Mouse (Mus musculus): ENCODE measurements around the gene Tmem132d. TPM values are rescaled to one million over a fixed set of nuclear protein-coding genes. Genes with fewer than 3 reads are reported as not detected.
"Not testable (repeated sequence)": the region's sequence is repeated elsewhere in the genome, so short reads cannot be mapped to it uniquely, and the experiment has no call there.

The Tmem132d gene
- polyA plus RNA-seq, 1 experiment: 0.05 TPM

- no peak for DNase-seq (ENCODE audit: low read depth, low spot score)
- 80% methylated on average over 3 of the region's 3 CpGs for WGBS
Measured at GRCm38 (mm10) chr5:127965700-127966099, 467.2 kb downstream of the Tmem132d start.

- WGBS: 89% methylated on average over 4 of the region's 4 CpGs
- DNase-seq (ENCODE audit: low read depth, low spot score): no peak
Measured at GRCm38 (mm10) chr5:127962656-127963055, 470.2 kb downstream of the Tmem132d start.

GRCm38 (mm10) chr5:127956511-127957097 is 476.3 kb downstream of the Tmem132d start:
- WGBS: 57% methylated on average over 17 of the region's 17 CpGs
- no peak for DNase-seq (ENCODE audit: low read depth, low spot score)

- 67% methylated on average over 16 of the region's 16 CpGs for WGBS
Measured at GRCm38 (mm10) chr5:127954231-127954790, 478.6 kb downstream of the Tmem132d start.

DNA sequence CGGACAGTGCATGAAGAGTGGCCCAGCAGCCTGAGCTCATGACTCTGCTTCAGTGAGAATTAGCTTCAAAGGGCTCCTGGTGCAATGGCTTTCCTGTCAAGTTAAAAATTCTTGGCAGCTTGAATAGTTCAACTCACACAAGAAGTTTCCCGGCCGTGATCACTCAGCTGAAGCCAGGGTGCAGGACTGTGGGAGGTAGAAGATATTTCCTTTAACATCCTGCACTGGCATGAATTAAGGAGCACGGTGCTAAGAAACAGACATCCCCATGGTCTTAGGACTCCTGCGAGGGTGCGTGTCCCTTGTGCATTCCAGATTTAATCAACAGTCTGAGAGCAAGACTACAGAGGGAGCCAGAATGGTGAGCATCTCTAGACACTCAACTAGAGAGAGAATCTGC is 480.1 kb downstream of the Tmem132d start:
- 75% methylated on average over 6 of the region's 6 CpGs for WGBS
- no peak for DNase-seq (ENCODE audit: low read depth, low spot score)

More at GRCm38 (mm10) chr5:127954231-127954790, 478.6 kb downstream of the Tmem132d start:
- DNase-seq (ENCODE audit: low read depth, low spot score): no peak

GRCm38 (mm10) chr5:127950574-127950973 is 482.3 kb downstream of the Tmem132d start:
- WGBS: 39% methylated on average over 4 of the region's 4 CpGs

GRCm38 (mm10) chr5:127947275-127947674 is 485.6 kb downstream of the Tmem132d start:
- WGBS: 23% methylated on average over 8 of the region's 8 CpGs

More at GRCm38 (mm10) chr5:127950574-127950973, 482.3 kb downstream of the Tmem132d start:
- no peak for DNase-seq (ENCODE audit: low read depth, low spot score)

DNA sequence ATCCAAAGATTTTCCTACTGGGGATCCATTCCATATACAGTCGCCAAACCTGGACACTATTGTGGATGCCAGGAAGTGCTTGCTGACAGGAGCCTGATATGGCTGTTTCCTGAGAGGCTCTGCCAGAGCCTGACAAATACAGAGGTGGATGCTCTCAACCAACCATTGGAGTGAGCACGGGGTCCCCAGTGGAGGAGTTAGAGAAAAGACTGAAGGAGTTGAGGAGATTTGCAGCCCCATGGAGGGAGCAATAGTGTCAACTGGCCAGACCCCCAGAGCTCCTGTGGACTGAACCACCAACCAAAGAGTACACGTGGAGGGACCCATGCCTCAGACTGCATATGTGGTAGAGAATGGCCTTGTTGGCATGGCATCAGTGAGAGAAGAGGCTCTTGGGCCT is 490.7 kb downstream of the Tmem132d start:
- not testable (repeated sequence) for DNase-seq (ENCODE audit: low read depth, low spot score)
- WGBS: 76% methylated on average over 3 of the region's 3 CpGs

More at GRCm38 (mm10) chr5:127947275-127947674, 485.6 kb downstream of the Tmem132d start:
- DNase-seq (ENCODE audit: low read depth, low spot score): no peak

DNA sequence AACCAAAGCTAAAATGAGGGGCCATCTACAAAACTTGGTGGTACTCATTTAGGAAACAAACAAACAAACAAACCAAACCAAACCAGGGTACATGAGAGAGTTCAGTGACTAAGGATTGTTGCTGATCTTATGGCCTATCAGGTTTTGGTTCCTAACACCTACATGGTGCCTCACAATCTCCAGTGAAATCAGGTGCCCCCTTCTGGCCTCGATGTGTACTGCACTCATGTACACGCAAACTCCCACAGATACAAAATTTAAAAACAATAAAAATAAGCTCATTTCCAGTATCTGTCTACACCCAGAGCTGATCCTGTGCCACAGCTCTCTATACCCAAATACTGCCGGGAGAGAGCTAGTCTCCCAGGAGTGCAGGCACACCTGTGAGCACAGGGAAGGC is 495.0 kb downstream of the Tmem132d start:
- WGBS: 84% methylated on average over 3 of the region's 3 CpGs
- DNase-seq (ENCODE audit: low read depth, low spot score): no peak

- no peak for DNase-seq (ENCODE audit: low read depth, low spot score)
- WGBS: 85% methylated on average over 14 of the region's 14 CpGs
Measured at GRCm38 (mm10) chr5:127929687-127930086, 503.2 kb downstream of the Tmem132d start.

GRCm38 (mm10) chr5:127926686-127927085 is 506.2 kb downstream of the Tmem132d start:
- 50% methylated on average over 2 of the region's 2 CpGs for WGBS
- DNase-seq (ENCODE audit: low read depth, low spot score): no peak

- DNase-seq (ENCODE audit: low read depth, low spot score): no peak
- 72% methylated on average over 3 of the region's 3 CpGs for WGBS
Measured at GRCm38 (mm10) chr5:127924106-127924505, 508.8 kb downstream of the Tmem132d start.

- DNase-seq (ENCODE audit: low read depth, low spot score): no peak
- WGBS: 76% methylated on average over 1 of the region's 1 CpGs
Measured at GRCm38 (mm10) chr5:127919171-127919570, 513.7 kb downstream of the Tmem132d start.

GRCm38 (mm10) chr5:127918376-127918775 is 514.5 kb downstream of the Tmem132d start:
- 87% methylated on average over 3 of the region's 3 CpGs for WGBS
- DNase-seq (ENCODE audit: low read depth, low spot score): no peak

DNA sequence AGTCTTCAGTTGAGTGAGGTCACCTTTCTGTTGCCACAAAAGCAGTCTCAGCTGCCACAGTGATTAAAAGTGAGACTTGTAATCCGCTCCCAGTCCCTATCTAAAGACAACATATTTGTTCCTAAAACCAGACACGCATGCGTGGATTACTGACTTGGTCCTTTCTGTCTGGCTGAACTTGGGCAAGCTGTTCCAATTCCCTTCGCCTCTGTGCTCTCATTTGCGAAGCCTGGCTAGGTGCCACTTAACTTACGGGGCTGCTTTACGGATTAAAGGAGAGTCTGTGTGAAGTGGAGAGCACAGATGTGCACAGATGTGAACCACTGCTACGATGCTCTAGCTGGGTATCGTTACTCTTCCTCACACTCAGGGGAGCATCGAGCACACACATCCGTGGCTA is 518.7 kb downstream of the Tmem132d start:
- no peak for DNase-seq (ENCODE audit: low read depth, low spot score)
- 69% methylated on average over 11 of the region's 11 CpGs for WGBS

DNA sequence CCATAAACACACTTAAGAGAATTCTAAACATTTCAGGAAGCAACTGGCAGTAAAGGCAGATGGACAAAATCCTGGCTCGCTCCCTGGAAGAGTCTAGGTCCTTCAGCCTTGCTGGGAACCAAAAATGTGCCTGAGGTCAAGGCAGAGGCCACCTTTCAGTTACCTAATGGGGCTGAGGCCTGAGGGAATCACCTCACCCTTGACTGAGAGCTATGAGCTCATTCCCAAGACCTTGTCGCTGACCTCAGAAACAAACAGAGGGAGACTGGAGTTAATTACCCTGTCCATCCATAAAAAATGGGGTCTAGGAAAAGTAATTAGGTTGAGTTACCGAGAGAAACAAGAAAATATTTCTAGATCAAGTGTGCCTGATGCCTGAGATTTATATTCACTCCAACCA is 521.3 kb downstream of the Tmem132d start:
- 20% methylated on average over 3 of the region's 3 CpGs for WGBS

GRCm38 (mm10) chr5:127910356-127910755 is 522.5 kb downstream of the Tmem132d start:
- no peak for DNase-seq (ENCODE audit: low read depth, low spot score)
- 27% methylated on average over 2 of the region's 2 CpGs for WGBS

More for the DNA sequence above, 521.3 kb downstream of the Tmem132d start:
- no peak for DNase-seq (ENCODE audit: low read depth, low spot score)

- WGBS: 73% methylated on average over 1 of the region's 1 CpGs
- DNase-seq (ENCODE audit: low read depth, low spot score): no peak
Measured at GRCm38 (mm10) chr5:127895176-127895575, 537.7 kb downstream of the Tmem132d start.

GRCm38 (mm10) chr5:127885566-127886505 is 547.0 kb downstream of the Tmem132d start:
- DNase-seq (ENCODE audit: low read depth, low spot score): no peak

DNA sequence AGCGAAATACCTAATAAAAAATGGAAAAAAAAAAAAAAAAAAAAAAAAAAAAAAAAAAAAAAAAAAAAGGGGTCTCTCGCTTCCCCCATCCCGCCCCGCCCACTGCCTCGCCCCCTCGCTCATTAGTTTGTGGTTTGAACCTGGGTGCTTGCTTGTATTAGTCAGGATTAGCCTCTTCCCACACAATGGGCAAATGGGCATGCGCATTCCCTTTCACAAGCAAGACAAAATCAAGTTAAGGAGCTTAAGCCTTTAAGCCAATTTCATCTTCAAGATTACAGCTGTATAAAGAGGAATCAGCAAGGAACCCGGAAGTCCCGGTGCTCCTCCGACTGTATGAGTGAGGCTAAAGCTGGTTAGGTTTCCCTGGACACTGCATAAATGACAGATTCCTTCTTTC is 549.9 kb downstream of the Tmem132d start:
- WGBS: 70% methylated on average over 9 of the region's 10 CpGs
- no peak for DNase-seq (ENCODE audit: low read depth, low spot score)

More at GRCm38 (mm10) chr5:127885566-127886505, 547.0 kb downstream of the Tmem132d start:
- 92% methylated on average over 18 of the region's 18 CpGs for WGBS
